ENCODE assay signal across 25 mouse cellular contexts in the genomic region with DNA sequence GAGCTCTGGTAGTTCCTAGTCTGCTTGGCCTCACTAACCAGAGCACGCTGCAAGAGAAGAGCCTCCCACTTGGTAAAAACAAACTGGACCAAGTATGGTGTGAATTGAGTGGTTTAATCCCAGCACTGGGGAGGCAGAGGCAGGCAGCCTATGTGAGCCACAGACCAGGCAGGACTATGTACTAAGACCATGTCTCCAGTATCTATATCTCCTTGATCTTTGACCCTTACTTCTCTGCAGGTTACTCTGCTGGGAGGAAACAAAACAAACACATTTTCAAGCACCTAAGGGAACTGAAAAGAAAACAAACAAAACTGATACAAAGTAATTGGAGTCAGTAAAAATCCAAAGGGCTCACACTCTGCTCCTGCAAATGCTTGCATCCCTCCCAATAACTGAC.
"Had no signal": no experiment of that assay in that cellular context is flagged by ENCODE, and none has a peak within 500 bp of the region (broad histone marks: within the 10 kb centered on the region; RNA-seq: fewer than 3 reads in every experiment).

No protein-coding gene starts in this region.

- H3K27me3 ChIP-seq: heart, embryonic 13.5 days; heart, embryonic 15.5 days; hindbrain, embryonic 13.5 days; hindbrain, embryonic 15.5 days; kidney, embryonic 15.5 days; limb, embryonic 12.5 days; liver, embryonic 15.5 days had no signal

- H3K36me3 ChIP-seq: heart, embryonic 15.5 days; hindbrain, embryonic 15.5 days; limb, embryonic 12.5 days had no signal

- H3K4me2 ChIP-seq: heart, embryonic 11.5 days; heart, embryonic 13.5 days; heart, embryonic 15.5 days; hindbrain, embryonic 13.5 days; hindbrain, embryonic 15.5 days; kidney, embryonic 15.5 days; limb, embryonic 12.5 days; liver, embryonic 15.5 days had no signal

- H3K9me3 ChIP-seq: heart, embryonic 13.5 days; heart, embryonic 15.5 days; hindbrain, embryonic 13.5 days; hindbrain, embryonic 15.5 days; kidney, embryonic 15.5 days; limb, embryonic 10.5 days; limb, embryonic 12.5 days; liver, embryonic 15.5 days had no signal

- ATAC-seq: forebrain, embryonic 16.5 days; hindbrain, postnatal 0 days had no signal

- H3K4me1 ChIP-seq: heart, embryonic 13.5 days; heart, embryonic 15.5 days; hindbrain, embryonic 15.5 days; kidney, embryonic 15.5 days; limb, embryonic 10.5 days; limb, embryonic 12.5 days; liver, embryonic 15.5 days had no signal

- DNase-seq: gastrocnemius, adult 2 months; gastrocnemius, postnatal 10 days; gastrocnemius, postnatal 25 days; heart, adult 2 months; heart, postnatal 14 days; heart, postnatal 36 days; kidney, adult 2 months; kidney, adult 9 months; kidney, postnatal 10 days; kidney, postnatal 25 days; kidney, postnatal 4 days; liver had no signal

- H3K27ac ChIP-seq: gastrocnemius, adult 2 months; heart, adult 2 months; heart, embryonic 13.5 days; heart, embryonic 15.5 days; hindbrain, embryonic 13.5 days; hindbrain, embryonic 15.5 days; hindbrain, postnatal 0 days; kidney, embryonic 15.5 days; layer of hippocampus, adult 2 months; left cerebral cortex, adult 2 months; limb, embryonic 10.5 days; limb, embryonic 12.5 days; liver, embryonic 15.5 days had no signal

- H3K4me3 ChIP-seq: gastrocnemius, adult 2 months; heart, adult 2 months; heart, embryonic 13.5 days; heart, embryonic 15.5 days; hindbrain, embryonic 13.5 days; hindbrain, embryonic 15.5 days; kidney, embryonic 15.5 days; layer of hippocampus, adult 2 months; left cerebral cortex, adult 2 months; limb, embryonic 10.5 days; limb, embryonic 12.5 days; liver, embryonic 15.5 days had no signal

- H3K9ac ChIP-seq: heart, embryonic 13.5 days; heart, embryonic 15.5 days; hindbrain, embryonic 13.5 days; hindbrain, embryonic 15.5 days; kidney, embryonic 15.5 days; limb, embryonic 12.5 days; liver, embryonic 15.5 days had no signal
